In genomic region chr9:70196956-70197659, GRCm38 (mm10) we compare ENCODE assay signal across 25 mouse cellular contexts. TPM values are rescaled to one million over a fixed set of nuclear protein-coding genes. Genes with fewer than 3 reads are reported as not detected.
A peak's percentile ranks its signal among the peaks of the same experiment; 100 is the strongest.
DNase-seq lines count a peak whose midpoint lies in the region; ATAC-seq and TF ChIP-seq lines count a peak whose summit lies in the region.
"Had no signal": no experiment of that assay in that cellular context is flagged by ENCODE, and none has a peak within 500 bp of the region (broad histone marks: within the 10 kb centered on the region; RNA-seq: fewer than 3 reads in every experiment).

No protein-coding gene starts in this region.

- 86% methylated on average over 15 of the region's 15 CpGs for WGBS in kidney, embryonic 14.5 days

- in situ Hi-C loops in ES-E14 (cut with MboI; ENCODE audit: low sequenced_read_pairs in 2 of 2, unreplicated experiment in 2 of 2): no loop called here

- no peak for TF ChIP-seq CTCF in C2C12 (IDR thresholded peaks at IDR 0.05; ENCODE audit: control insufficient read depth, insufficient read depth, insufficient read length)

- no peak for ATAC-seq in kidney, embryonic 14.5 days (ENCODE audit: low FRiP score, low TSS enrichment)
- no peak for ATAC-seq in monocyte, adult 5-6 weeks (replicated peaks; ENCODE audit: insufficient number of reproducible peaks, low FRiP score, low TSS enrichment, poor library complexity, severe bottlenecking)
- no peak for ATAC-seq in megakaryocyte-erythroid progenitor cell, adult 5-6 weeks (replicated peaks; ENCODE audit: low FRiP score, low TSS enrichment, poor library complexity, severe bottlenecking)
- ATAC-seq: forebrain, postnatal 0 days; liver, postnatal 0 days; lung, postnatal 0 days had no signal

- no peaks in the 10 kb centered on the region for H3K79me3 ChIP-seq in C2C12 (ENCODE audit: low read depth)

- H3K9ac ChIP-seq in ES-E14 (ENCODE audit: insufficient read depth, low read depth, low read length, poor library complexity, severe bottlenecking): peak overlapping the region; percentile 52
- no peak overlapping the region for H3K9ac ChIP-seq in kidney, embryonic 14.5 days (ENCODE audit: low read depth, low read length)
- H3K9ac ChIP-seq: forebrain, postnatal 0 days; hindbrain, embryonic 14.5 days; intestine, embryonic 15.5 days; liver, postnatal 0 days had no signal

- no peaks in the 10 kb centered on the region for H3K79me2 ChIP-seq in C2C12 (ENCODE audit: control insufficient read depth, insufficient read depth)
- no peaks in the 10 kb centered on the region for H3K79me2 ChIP-seq in myocyte (ENCODE audit: control insufficient read depth, insufficient read depth)

- peak overlapping the region; percentile 56; the same call in 1 of the 2 replicates for H3K27ac ChIP-seq in ES-E14 (ENCODE audit: insufficient read depth, low read depth, low read length, poor library complexity, severe bottlenecking)
- no peak overlapping the region for H3K27ac ChIP-seq in kidney, embryonic 14.5 days (ENCODE audit: low read depth, low read length)
- H3K27ac ChIP-seq: forebrain, embryonic 10.5 days; hindbrain, embryonic 14.5 days; intestine, embryonic 15.5 days; layer of hippocampus, adult 2 months had no signal

- TF ChIP-seq POLR2A in myocyte (IDR thresholded peaks at IDR 0.05; ENCODE audit: insufficient read length, low read depth): no peak

- DNase-seq in adrenal gland, adult 2 months: peak; percentile 14
- DNase-seq in adrenal gland, adult 8-10 months: no peak
- DNase-seq in ES-E14 (ENCODE audit: low read depth, low spot score): no peak
- DNase-seq: adrenal gland, postnatal 10 days; B cell, adult 2 months; cerebellum, postnatal 10 days; forebrain, postnatal 0 days; heart, postnatal 4 days; kidney, adult 8-10 months; kidney, postnatal 25 days; liver, postnatal 0 days; right cerebral cortex, postnatal 25 days; spleen, adult 18-20 months had no signal

- H3K36me3 ChIP-seq in C2C12 (ENCODE audit: control insufficient read depth, insufficient read depth): no peaks in the 10 kb centered on the region
- no peaks in the 10 kb centered on the region for H3K36me3 ChIP-seq in ES-E14 (ENCODE audit: control insufficient read depth, insufficient read depth, low read length, poor library complexity, severe bottlenecking)
- no peaks in the 10 kb centered on the region for H3K36me3 ChIP-seq in myocyte (ENCODE audit: control insufficient read depth, insufficient read depth)
- no peaks in the 10 kb centered on the region for H3K36me3 ChIP-seq in kidney, embryonic 14.5 days (ENCODE audit: control insufficient read depth, insufficient read depth, low read length)
- H3K36me3 ChIP-seq: forebrain, embryonic 10.5 days; intestine, embryonic 15.5 days had no signal

- peaks cover 0 to 10% of the 10 kb centered on the region in 2 experiments; a peak in 3 of 4 replicates for H3K4me1 ChIP-seq in ES-E14 (ENCODE audit: control insufficient read depth in 2 of 2, insufficient read depth in 2 of 2, low read length in 2 of 2, poor library complexity in 1 of 2)
- no peaks in the 10 kb centered on the region for H3K4me1 ChIP-seq in kidney, embryonic 14.5 days (ENCODE audit: control insufficient read depth, insufficient read depth, low read length)
- H3K4me1 ChIP-seq: intestine, embryonic 15.5 days had no signal

- H3K9me3 ChIP-seq in ES-E14 (ENCODE audit: control insufficient read depth, insufficient read depth, low read depth, low read length): no peaks in the 10 kb centered on the region
- no peaks in the 10 kb centered on the region for H3K9me3 ChIP-seq in kidney, embryonic 14.5 days (ENCODE audit: control insufficient read depth, low read length)
- H3K9me3 ChIP-seq: forebrain, embryonic 10.5 days; intestine, embryonic 15.5 days had no signal

- H3ac ChIP-seq in C2C12 (ENCODE audit: control insufficient read depth, insufficient read length, low read depth): no peak overlapping the region
- no peak overlapping the region for H3ac ChIP-seq in myocyte (ENCODE audit: control insufficient read depth, insufficient read length)

- H3K4me3 ChIP-seq in C2C12 (ENCODE audit: insufficient read depth, poor library complexity, severe bottlenecking) (peak overlapping the region; percentile 14), ES-E14 (ENCODE audit: insufficient read depth in 1 of 2, low read depth in 1 of 2, low read length in 2 of 2, poor library complexity in 1 of 2, severe bottlenecking in 1 of 2) (peak overlapping the region; percentile 59 to 79), myocyte (peak overlapping the region; percentile 11)
- H3K4me3 ChIP-seq in kidney, embryonic 14.5 days (ENCODE audit: low read length): no peak overlapping the region
- H3K4me3 ChIP-seq: forebrain, embryonic 10.5 days; intestine, embryonic 15.5 days; layer of hippocampus, adult 2 months had no signal

- H3K27me3 ChIP-seq in C2C12 (ENCODE audit: control insufficient read depth, insufficient read depth, insufficient read length): no peaks in the 10 kb centered on the region
- no peaks in the 10 kb centered on the region for H3K27me3 ChIP-seq in myocyte (ENCODE audit: control insufficient read depth, insufficient read depth, insufficient read length)
- H3K27me3 ChIP-seq in kidney, embryonic 14.5 days (ENCODE audit: control insufficient read depth, insufficient read depth, low read length): no peaks in the 10 kb centered on the region
- H3K27me3 ChIP-seq: intestine, embryonic 15.5 days had no signal

- peak overlapping the region; percentile 66 for H3K4me2 ChIP-seq in myocyte (ENCODE audit: low read depth)
- no peak overlapping the region for H3K4me2 ChIP-seq in kidney, embryonic 14.5 days (replicated peaks; ENCODE audit: low read depth, low read length)
- H3K4me2 ChIP-seq: hindbrain, embryonic 14.5 days; intestine, embryonic 15.5 days; liver, embryonic 11.5 days; midbrain, embryonic 11.5 days had no signal

TF ChIP-seq in C2C12, 6 proteins besides CTCF, POLR2A, EP300 and RAD21:
- TF ChIP-seq FOSL1 (IDR thresholded peaks at IDR 0.05; ENCODE audit: insufficient read depth, low read length, poor library complexity, severe bottlenecking) (no peak), CEBPB (IDR thresholded peaks at IDR 0.05; ENCODE audit: low read depth) (no peak), MYOD1 (IDR thresholded peaks at IDR 0.05; ENCODE audit: control insufficient read depth, insufficient read length, low read depth) (no peak), USF1 (IDR thresholded peaks at IDR 0.05; ENCODE audit: low read depth) (no peak), MYOG (IDR thresholded peaks at IDR 0.05; ENCODE audit: control insufficient read depth, extremely low read depth, insufficient read length) (no peak), MAX (IDR thresholded peaks at IDR 0.05) (no peak)

TF ChIP-seq in ES-E14, 5 proteins besides CTCF, POLR2A, EP300 and RAD21:
- TF ChIP-seq ZC3H11A (IDR thresholded peaks at IDR 0.05; ENCODE audit: borderline replicate concordance, low read depth, low read length): no peak
- no peak for TF ChIP-seq CHD2 (IDR thresholded peaks at IDR 0.05; ENCODE audit: low read depth, low read length)
- no peak for TF ChIP-seq HCFC1 (IDR thresholded peaks at IDR 0.05; ENCODE audit: borderline replicate concordance, insufficient read depth, low read length)
- no peak for TF ChIP-seq MAFK (IDR thresholded peaks at IDR 0.05; ENCODE audit: insufficient read depth, low read depth, low read length)
- peak; percentile 92 for TF ChIP-seq ZNF384 (IDR thresholded peaks at IDR 0.05; ENCODE audit: low read depth, low read length)
TF ChIP-seq in ES-E14: peak in this region for 1.

TF ChIP-seq in myocyte, 11 proteins besides CTCF, POLR2A, EP300 and RAD21:
- TF ChIP-seq TCF12 (IDR thresholded peaks at IDR 0.05; ENCODE audit: insufficient read depth, poor library complexity, severe bottlenecking): no peak
- TF ChIP-seq MYOD1 (IDR thresholded peaks at IDR 0.05; ENCODE audit: control insufficient read depth in 1 of 3, insufficient read length in 2 of 3, low read depth in 2 of 3): peak in 1 of 3 experiments; percentile 6

RNA-seq across cellular contexts. Expression of gene Myo1e, which starts 10.0 kb away (rescaled TPM):
- total RNA-seq in adrenal gland, adult 2 months (2021): 10 to 100 TPM; 23.4 to 29.3 TPM
- polyA plus RNA-seq in adrenal gland, adult 2 months (2012; rRNA removed): 3.1 and 4.2 TPM in 2 replicates
- total RNA-seq in adrenal gland, adult 8-10 months (2022): 10 to 100 TPM; 23.3 to 30.4 (median 30.2) TPM
- 27.3 TPM for polyA plus RNA-seq in C2C12 (2012; fragmentation: generic; extraction: Trizol)
- 21.3 and 22.0 TPM in 2 replicates for total RNA-seq in ES-E14 (2012; rRNA removed)
- polyA plus RNA-seq in myocyte (2012; fragmentation: generic; extraction: Trizol): 26.5 TPM
- 10.6 and 20.6 TPM in 2 replicates for polyA plus RNA-seq in kidney, embryonic 14.5 days (2014; fragmentation: Nextera tagmentation; extraction: Ambion mirVana)
- total RNA-seq in monocyte, adult 5-6 weeks (2017): 14.9 to 33.2 TPM (median 17.7 TPM) in 3 replicates
- total RNA-seq in megakaryocyte-erythroid progenitor cell, adult 5-6 weeks (2014; fragmentation: Nextera tagmentation): 2.1 and 2.7 TPM in 2 replicates
- total RNA-seq in megakaryocyte-erythroid progenitor cell, adult 5-6 weeks (2017): 2.3 and 4.0 TPM in 2 replicates

RNA-seq across cellular contexts. Expression of gene Fam81a, which starts 54.7 kb away (rescaled TPM):
- total RNA-seq in adrenal gland, adult 2 months (2021): 1 to 10 TPM; 2.0 to 4.3 TPM
- 0.30 and 0.48 TPM in 2 replicates for polyA plus RNA-seq in adrenal gland, adult 2 months (2012; rRNA removed)
- total RNA-seq in adrenal gland, adult 8-10 months (2022): 1 to 10 TPM; 2.1 to 2.9 (median 2.5) TPM
- 0.90 TPM for polyA plus RNA-seq in C2C12 (2012; fragmentation: generic; extraction: Trizol)
- 5.3 and 5.7 TPM in 2 replicates for total RNA-seq in ES-E14 (2012; rRNA removed)
- 0.20 TPM for polyA plus RNA-seq in myocyte (2012; fragmentation: generic; extraction: Trizol)
- polyA plus RNA-seq in kidney, embryonic 14.5 days (2014; fragmentation: Nextera tagmentation; extraction: Ambion mirVana): 10.9 and 13.0 TPM in 2 replicates
- 0.64 to 1.7 TPM (median 0.76 TPM) in 3 replicates for total RNA-seq in monocyte, adult 5-6 weeks (2017)
- not detected in 2 replicates for total RNA-seq in megakaryocyte-erythroid progenitor cell, adult 5-6 weeks (2014; fragmentation: Nextera tagmentation)
- not detected in 2 replicates for total RNA-seq in megakaryocyte-erythroid progenitor cell, adult 5-6 weeks (2017)
